Comparison of ENCODE assay signal across 8 mouse cellular contexts in genomic region chr7:75141919-75142700, GRCm38 (mm10).
DNase-seq lines count a peak whose midpoint lies in the region; ATAC-seq and TF ChIP-seq lines count a peak whose summit lies in the region.

No protein-coding gene starts in this region.

- H3K4me3 ChIP-seq in heart, embryonic 11.5 days (ENCODE audit: low read depth, low read length), result peak overlapping the region; percentile 31
- no peak overlapping the region for H3K4me3 ChIP-seq in heart, adult 2 months
- peak overlapping the region; percentile 30 for H3K4me3 ChIP-seq in hindbrain, embryonic 13.5 days
- H3K4me3 ChIP-seq in stomach, postnatal 0 days (ENCODE audit: low read depth, low read length), result peak overlapping the region; percentile 10; the same call in 1 of the 2 replicates

- peak overlapping the region; percentile 69 for H3K4me2 ChIP-seq in heart, embryonic 11.5 days
- H3K4me2 ChIP-seq in hindbrain, embryonic 13.5 days, result peak overlapping the region; percentile 53
- H3K4me2 ChIP-seq in stomach, postnatal 0 days (replicated peaks; ENCODE audit: low read depth), result peak overlapping the region; percentile 45

- no peak for TF ChIP-seq EP300 in heart, adult 2 months (IDR thresholded peaks at IDR 0.05; ENCODE audit: insufficient read depth, low read depth, low read length)
- no peak for TF ChIP-seq EP300 in stomach, postnatal 0 days (optimal IDR thresholded peaks at IDR 0.05)

- intact Hi-C loops in heart, adult 2 months (cut with DNase I), result no loop called here

- no peak for TF ChIP-seq CTCF in heart, adult 2 months (IDR thresholded peaks at IDR 0.05)
- no peak for TF ChIP-seq CTCF in stomach, postnatal 0 days (IDR thresholded peaks at IDR 0.05; ENCODE audit: low read depth)

- no peaks in the 10 kb centered on the region for H3K79me2 ChIP-seq in heart, adult 2 months (replicated peaks; ENCODE audit: control insufficient read depth, insufficient read depth, low read length)

- H3K27me3 ChIP-seq in heart, embryonic 11.5 days (ENCODE audit: control insufficient read depth, insufficient read depth, low read length), result no peaks in the 10 kb centered on the region
- H3K27me3 ChIP-seq in heart, adult 2 months (ENCODE audit: control insufficient read depth, insufficient read depth, low read length), result no peaks in the 10 kb centered on the region
- peaks cover 12% of the 10 kb centered on the region; the same call in 1 of the 2 replicates for H3K27me3 ChIP-seq in hindbrain, embryonic 13.5 days
- H3K27me3 ChIP-seq in stomach, postnatal 0 days (ENCODE audit: control insufficient read depth, insufficient read depth, low read length), result no peaks in the 10 kb centered on the region

- H3K4me1 ChIP-seq in heart, embryonic 11.5 days (ENCODE audit: control insufficient read depth, insufficient read depth, low read length), result peaks cover 12% of the 10 kb centered on the region; the same call in 1 of the 2 replicates
- peaks cover 2% of the 10 kb centered on the region; the same call in 1 of the 2 replicates for H3K4me1 ChIP-seq in heart, adult 2 months (ENCODE audit: control insufficient read depth, insufficient read depth, low read length)
- H3K4me1 ChIP-seq in hindbrain, embryonic 13.5 days (replicated peaks), result peaks cover 11% of the 10 kb centered on the region
- no peaks in the 10 kb centered on the region for H3K4me1 ChIP-seq in stomach, postnatal 0 days (replicated peaks; ENCODE audit: control insufficient read depth, insufficient read depth)

- no peaks in the 10 kb centered on the region for H3K9me3 ChIP-seq in heart, embryonic 11.5 days (replicated peaks; ENCODE audit: control insufficient read depth, low read length)
- no peaks in the 10 kb centered on the region for H3K9me3 ChIP-seq in hindbrain, embryonic 13.5 days
- H3K9me3 ChIP-seq in stomach, postnatal 0 days (ENCODE audit: control insufficient read depth, low read length), result no peaks in the 10 kb centered on the region

- H3K27ac ChIP-seq in heart, embryonic 11.5 days (ENCODE audit: low read depth, low read length), result no peak overlapping the region
- H3K27ac ChIP-seq in heart, adult 2 months, result no peak overlapping the region
- H3K27ac ChIP-seq in hindbrain, embryonic 13.5 days, result no peak overlapping the region
- H3K27ac ChIP-seq in stomach, postnatal 0 days (replicated peaks), result no peak overlapping the region

- ATAC-seq in heart, embryonic 11.5 days (replicated peaks; ENCODE audit: insufficient number of reproducible peaks, low FRiP score, low TSS enrichment), result no peak
- ATAC-seq in hindbrain, embryonic 13.5 days (ENCODE audit: low FRiP score), result no peak
- peak; percentile 83 for ATAC-seq in megakaryocyte, adult 5-6 weeks (ENCODE audit: poor library complexity, severe bottlenecking)
- ATAC-seq in stomach, postnatal 0 days (ENCODE audit: low FRiP score, low TSS enrichment), result no peak

- H3K36me3 ChIP-seq in heart, embryonic 11.5 days (ENCODE audit: control insufficient read depth, insufficient read depth, low read length), result no peaks in the 10 kb centered on the region
- no peaks in the 10 kb centered on the region for H3K36me3 ChIP-seq in heart, adult 2 months (ENCODE audit: control insufficient read depth, insufficient read depth, low read length)
- H3K36me3 ChIP-seq in hindbrain, embryonic 13.5 days, result no peaks in the 10 kb centered on the region
- no peaks in the 10 kb centered on the region for H3K36me3 ChIP-seq in stomach, postnatal 0 days (ENCODE audit: control insufficient read depth, insufficient read depth, low read length)

- DNase-seq in heart, adult 2 months, result no peak
- DNase-seq in thymus, postnatal 4 days, result peak; percentile 16
- no peak for DNase-seq in thymus, postnatal 25 days
- DNase-seq in stomach, postnatal 0 days (ENCODE audit: low spot score), result peak; percentile 24
- no peak for DNase-seq in urinary bladder, adult 18-20 months (ENCODE audit: low spot score in 2 of 2)

- TF ChIP-seq POLR2A in heart, adult 2 months (IDR thresholded peaks at IDR 0.05; ENCODE audit: insufficient read depth, low read depth, low read length), result no peak

- peak overlapping the region; percentile 43; the same call in 1 of the 2 replicates for H3K9ac ChIP-seq in heart, embryonic 11.5 days (ENCODE audit: low read depth, low read length)
- H3K9ac ChIP-seq in heart, adult 2 months (ENCODE audit: low read depth, low read length), result no peak overlapping the region
- peak overlapping the region; percentile 59 for H3K9ac ChIP-seq in hindbrain, embryonic 13.5 days
- no peak overlapping the region for H3K9ac ChIP-seq in stomach, postnatal 0 days (ENCODE audit: low read length)

- WGBS in heart, embryonic 11.5 days (ENCODE audit: insufficient replicate concordance), result 7% methylated on average over 17 of the region's 17 CpGs
- 12% methylated on average over 17 of the region's 17 CpGs for WGBS in heart, adult 2 months
- WGBS in hindbrain, embryonic 13.5 days, result 7% methylated on average over 17 of the region's 17 CpGs
- 10% methylated on average over 17 of the region's 17 CpGs for WGBS in stomach, postnatal 0 days

Comparison
In these comparisons a context has a peak if more than half of its experiments do, and no peak if none do; other contexts are left out.
1. H3K9ac ChIP-seq: peak in heart, embryonic 11.5 days (single experiment) and hindbrain, embryonic 13.5 days (single experiment); none in heart, adult 2 months (single experiment) and stomach, postnatal 0 days (single experiment).
2. DNase-seq: peak in thymus, postnatal 4 days (single experiment) and stomach, postnatal 0 days (single experiment); none in heart, adult 2 months (0 of 2), thymus, postnatal 25 days (single experiment) and urinary bladder, adult 18-20 months (0 of 2).
3. Peak in every context shown above with its lines, with median percentiles within 50 percentile points of each other: H3K4me2 ChIP-seq.